Mouse (Mus musculus) spleen, adult 2 months (tissue): ENCODE measurements around the gene Hsf4. TPM values are rescaled to one million over a fixed set of nuclear protein-coding genes. Genes with fewer than 3 reads are reported as not detected.

Source experiments
- DNase-seq, 2 experiments: peaks; one replicate each; pipeline versions ENCODE4 v3.0.0 to v3.0.0-alpha.2; 2012 to 2021; ENCODE audit warnings: low spot score in 2 of 2, low read depth in 1 of 2
- H3K27ac ChIP-seq: fragments of 200-500 bp; 2 replicates; pipeline ENCODE4 v1.5.1; 2012; ENCODE audit warnings: low read length, inconsistent platforms; ENCODE audit not compliant: insufficient read depth
- H3K27me3 ChIP-seq: fragments of 200-500 bp; 2 replicates; pipeline ENCODE4 v1.6.1; 2012; ENCODE audit warnings: mild to moderate bottlenecking, moderate library complexity, low read length, inconsistent platforms; ENCODE audit not compliant: control insufficient read depth, insufficient read depth
- H3K36me3 ChIP-seq: fragments of 200-500 bp; 2 replicates; pipeline ENCODE4 v1.6.1; 2012; ENCODE audit warnings: mild to moderate bottlenecking, low read length, inconsistent platforms; ENCODE audit not compliant: control insufficient read depth, insufficient read depth
- H3K4me1 ChIP-seq: fragments of 200-500 bp; 2 replicates; pipeline ENCODE4 v1.6.1; 2011; ENCODE audit warnings: inconsistent platforms; ENCODE audit not compliant: control insufficient read depth, insufficient read depth, insufficient read length
- H3K4me3 ChIP-seq: fragments of 200-500 bp; 2 replicates; pipeline ENCODE4 v1.5.1; 2011; ENCODE audit warnings: mild to moderate bottlenecking, inconsistent platforms; ENCODE audit not compliant: insufficient read depth, insufficient read length; ENCODE audit errors: extremely low read depth
- CTCF ChIP-seq: fragments of 200-500 bp; IDR thresholded peaks from 2 replicates; pipeline ENCODE4 v1.5.1; 2011; ENCODE audit warnings: mild to moderate bottlenecking, inconsistent platforms; ENCODE audit not compliant: insufficient read depth, insufficient read length, insufficient replicate concordance; ENCODE audit errors: extremely low read depth
- POLR2A ChIP-seq: fragments of 200-500 bp; IDR thresholded peaks from 2 replicates; pipeline ENCODE4 v1.6.1; 2011; ENCODE audit warnings: low read depth, low read length, inconsistent platforms
- WGBS: fragments of 180-500 bp; shearing (Covaris S2); methylation state at CpG from one replicate; pipeline ENCODE4 v1.1.7; 2018; 5-methylcytosine and 5-hydroxymethylcytosine counted together
- polyA plus RNA-seq: library from polyadenylated mRNA; depleted of rRNA; stranded (reverse); fragments of >200 nt; gene quantifications from 2 replicates; pipeline ENCODE4 v1.2.3, GENCODE M21; 2012

Gene Hsf4
- polyA plus RNA-seq, 1 experiment = 2.7 TPM

GRCm38 (mm10) chr8:105298351-105299252 is 29.0 kb downstream of the Hsf4 start:
- no peak for DNase-seq
- no peak for TF ChIP-seq CTCF
- no peak for TF ChIP-seq POLR2A
- 48% methylated on average over 18 of the region's 18 CpGs for WGBS
- H3K4me3 ChIP-seq = peak overlapping the region; percentile 88
- H3K27me3 ChIP-seq = no peaks in the 10 kb centered on the region
- H3K27ac ChIP-seq = no peak overlapping the region; the same call in 1 of the 2 replicates
- H3K36me3 ChIP-seq = peaks cover 30% of the 10 kb centered on the region
- peaks cover 10% of the 10 kb centered on the region; the same call in 1 of the 2 replicates for H3K4me1 ChIP-seq

GRCm38 (mm10) chr8:105299962-105300361 is 30.4 kb downstream of the Hsf4 start:
- DNase-seq = no peak
- 85% methylated on average over 8 of the region's 8 CpGs for WGBS
- H3K27me3 ChIP-seq = no peaks in the 10 kb centered on the region
- H3K36me3 ChIP-seq = peaks cover 37% of the 10 kb centered on the region
- H3K4me1 ChIP-seq = peaks cover 10% of the 10 kb centered on the region; the same call in 1 of the 2 replicates
- no peak for TF ChIP-seq CTCF
- no peak for TF ChIP-seq POLR2A
- H3K27ac ChIP-seq = no peak overlapping the region; the same call in 1 of the 2 replicates
- H3K4me3 ChIP-seq = no peak overlapping the region

GRCm38 (mm10) chr8:105303396-105303795 is 33.8 kb downstream of the Hsf4 start:
- DNase-seq = no peak
- TF ChIP-seq POLR2A (no peak), CTCF (no peak)
- Histone ChIP-seq H3K4me3 (no peak overlapping the region), H3K36me3 (peaks cover 37% of the 10 kb centered on the region), H3K27me3 (no peaks in the 10 kb centered on the region), H3K27ac (no peak overlapping the region), H3K4me1 (peaks cover 6% of the 10 kb centered on the region; the same call in 1 of the 2 replicates)
- WGBS = 73% methylated on average over 8 of the region's 8 CpGs

DNA sequence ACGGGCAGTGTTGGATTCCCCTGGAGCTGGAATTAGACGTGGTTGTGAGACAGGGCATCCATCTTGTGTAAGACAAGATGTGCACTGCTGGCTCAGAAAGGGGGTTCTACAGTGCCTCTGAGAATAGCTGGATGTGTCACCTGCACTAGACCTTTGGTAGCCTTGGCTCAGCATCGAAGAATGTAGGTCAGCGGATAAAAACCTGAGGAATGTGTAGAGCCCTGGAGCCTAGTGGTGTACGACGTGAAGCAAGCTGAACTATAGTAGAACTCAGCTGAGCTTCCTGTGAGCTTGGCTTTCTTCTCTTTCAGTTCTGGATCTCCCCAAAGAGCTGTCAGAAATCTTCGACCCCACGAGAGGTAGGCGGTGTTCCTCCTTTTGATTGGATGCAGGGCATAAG is 34.3 kb downstream of the Hsf4 start:
- no peak overlapping the region for H3K4me3 ChIP-seq
- TF ChIP-seq CTCF (no peak), POLR2A (no peak)
- no peak for DNase-seq
- H3K27me3 ChIP-seq = no peaks in the 10 kb centered on the region
- peaks cover 39% of the 10 kb centered on the region for H3K36me3 ChIP-seq
- no peak overlapping the region for H3K27ac ChIP-seq
- whole genome bisulfite sequencing = 77% methylated on average over 9 of the region's 9 CpGs
- peaks cover 1% of the 10 kb centered on the region; the same call in 1 of the 2 replicates for H3K4me1 ChIP-seq

DNA sequence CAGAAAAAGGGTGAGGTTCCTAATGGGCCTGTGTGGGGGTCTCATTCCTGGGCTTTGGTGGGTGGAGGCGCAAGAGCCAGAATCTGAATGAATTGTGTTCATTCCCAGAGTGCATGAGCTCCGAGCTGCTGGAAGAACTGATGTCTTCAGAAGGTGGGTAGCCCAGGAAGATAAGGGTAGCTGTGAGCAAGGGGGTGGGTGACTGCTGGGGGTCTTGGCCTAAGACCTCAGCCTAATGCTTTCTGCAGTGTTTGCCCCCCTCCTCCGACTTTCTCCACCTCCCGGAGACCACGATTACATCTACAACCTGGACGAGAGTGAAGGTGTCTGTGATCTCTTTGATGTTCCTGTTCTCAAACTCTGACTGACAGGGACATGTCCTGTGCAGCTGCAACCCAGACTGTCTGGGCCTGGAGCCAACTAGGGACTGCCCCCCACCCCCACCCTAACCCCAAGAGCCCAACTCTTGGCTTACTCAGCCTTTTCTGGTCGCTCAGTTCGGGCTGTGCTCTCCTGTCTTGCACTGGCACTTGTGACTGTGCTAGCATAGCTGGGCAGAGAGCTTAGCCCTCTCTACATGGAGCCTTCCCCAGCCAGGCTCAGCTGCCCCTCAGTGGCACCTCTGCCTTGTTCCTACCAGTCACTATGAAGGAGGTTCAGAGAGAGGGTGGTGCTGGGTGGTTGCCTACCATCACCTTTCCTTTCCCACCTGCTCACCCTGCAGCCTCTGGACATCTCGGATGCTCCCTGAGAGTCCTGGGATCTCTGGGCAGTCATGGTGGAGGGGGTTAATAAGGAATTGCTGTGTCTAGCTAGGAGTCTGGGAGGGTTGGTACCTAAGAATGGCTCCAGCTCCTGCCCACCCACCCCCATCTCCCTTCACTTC is 35.0 kb downstream of the Hsf4 start:
- no peaks in the 10 kb centered on the region; the same call in 1 of the 2 replicates for H3K4me1 ChIP-seq
- H3K4me3 ChIP-seq = no peak overlapping the region
- 50% methylated on average over 9 of the region's 9 CpGs for WGBS
- H3K36me3 ChIP-seq = peaks cover 37% of the 10 kb centered on the region
- H3K27me3 ChIP-seq = no peaks in the 10 kb centered on the region
- DNase-seq = no peak
- H3K27ac ChIP-seq = peak overlapping the region; percentile 12; the same call in 1 of the 2 replicates
- TF ChIP-seq POLR2A (no peak), CTCF (no peak)

DNA sequence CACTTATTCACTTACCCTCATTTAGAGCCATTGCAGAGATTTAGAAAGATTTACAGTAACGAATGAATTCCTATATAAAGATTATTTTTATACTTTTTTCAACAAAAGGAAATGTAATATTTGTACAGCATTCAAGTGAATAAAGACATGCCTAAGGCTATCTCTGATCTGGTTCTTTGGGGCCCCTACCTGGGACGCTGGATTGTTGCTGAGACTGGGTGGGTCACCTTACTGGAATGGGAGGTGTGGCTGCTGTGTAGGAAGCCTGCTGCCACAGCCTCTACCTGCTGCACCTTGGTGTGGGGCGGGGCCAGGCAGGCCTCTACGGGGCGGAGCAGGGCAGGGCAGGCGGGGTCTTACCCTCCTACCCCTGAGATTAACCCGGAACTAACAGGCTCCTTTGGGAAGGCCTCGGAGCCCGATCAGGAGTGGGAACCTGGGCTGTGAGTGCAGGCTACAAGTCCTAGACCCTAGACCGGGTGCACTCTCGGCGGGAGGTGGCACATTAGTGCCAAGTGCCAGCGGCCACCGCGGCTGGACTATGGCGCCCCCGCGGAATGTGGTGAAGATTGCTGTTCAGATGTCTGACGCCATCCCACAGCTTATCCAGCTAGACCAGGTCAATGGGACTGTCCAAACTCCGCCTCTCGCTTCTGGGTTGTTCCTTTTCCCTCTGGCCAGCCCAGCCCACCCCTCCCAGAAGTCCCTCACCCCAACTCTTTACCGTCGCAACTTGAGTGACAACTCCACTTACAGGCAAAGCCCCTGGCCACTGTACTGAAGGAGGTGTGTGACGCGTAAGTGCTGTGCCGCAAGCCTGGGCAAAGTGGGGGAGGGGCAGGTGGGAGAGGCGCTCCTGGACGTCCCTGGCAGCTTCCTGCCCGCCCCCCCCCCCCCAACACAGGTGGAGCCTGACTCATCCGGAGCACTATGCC is 35.9 kb downstream of the Hsf4 start, which contains the start of gene Elmo3:
Gene Elmo3 (plus strand): TSS at position 391 of the 935 bp plus-strand sequence.
- Histone ChIP-seq H3K36me3 (peaks cover 31% of the 10 kb centered on the region), H3K27ac (peak within 1 kb of the TSS; percentile 31), H3K4me3 (peak within 1 kb of the TSS; percentile 48), H3K4me1 (no peaks in the 10 kb centered on the region; the same call in 1 of the 2 replicates), H3K27me3 (no peaks in the 10 kb centered on the region)
- no peak for DNase-seq
- 21% methylated on average over 30 of the region's 30 CpGs for WGBS
- TF ChIP-seq CTCF (no peak), POLR2A (no peak)
